Mouse (Mus musculus) forebrain, postnatal 0 days (tissue): ENCODE measurements around the gene Serpinb9. TPM values are rescaled to one million over a fixed set of nuclear protein-coding genes. Genes with fewer than 3 reads are reported as not detected.

ENCODE experiments used
- ATAC-seq: fragments of 200-750 bp; cut with Nextera tagmentation; 2 replicates; pipeline ENCODE4 v1.8.0; 2017; ENCODE audit warnings: mild to moderate bottlenecking, moderate library complexity
- DNase-seq: peaks from one replicate; pipeline ENCODE4 v3.0.0-alpha.2; 2015
- H3K27ac ChIP-seq: fragments of 300-500 bp; sonication (generic); 2 replicates; pipeline ENCODE4 v1.5.1; 2014; ENCODE audit warnings: low read depth, mild to moderate bottlenecking, antibody characterized with exemption, low read length, moderate library complexity, mixed read lengths
- H3K27me3 ChIP-seq: fragments of 300-500 bp; sonication (generic); 2 replicates; pipeline ENCODE4 v1.6.1; 2014; ENCODE audit warnings: mild to moderate bottlenecking, low read length, mixed read lengths; ENCODE audit not compliant: insufficient read depth
- H3K36me3 ChIP-seq: fragments of 300-500 bp; sonication (generic); 2 replicates; pipeline ENCODE4 v1.6.1; 2014; ENCODE audit warnings: mild to moderate bottlenecking, moderate library complexity; ENCODE audit not compliant: insufficient read depth
- H3K4me1 ChIP-seq: fragments of 300-500 bp; sonication (generic); 2 replicates; pipeline ENCODE4 v1.6.1; 2014; ENCODE audit warnings: antibody characterized with exemption; ENCODE audit not compliant: insufficient read depth
- H3K4me2 ChIP-seq: fragments of 300-500 bp; sonication (generic); 2 replicates; pipeline ENCODE4 v1.6.1; 2014; ENCODE audit warnings: low read depth, mild to moderate bottlenecking, moderate library complexity
- H3K4me3 ChIP-seq: fragments of 300-500 bp; sonication (generic); 2 replicates; pipeline ENCODE4 v1.5.1; 2014; ENCODE audit warnings: low read depth, low read length, mixed read lengths
- H3K9ac ChIP-seq: fragments of 300-500 bp; sonication (generic); 2 replicates; pipeline ENCODE4 v1.6.1; 2014; ENCODE audit warnings: mild to moderate bottlenecking
- H3K9me3 ChIP-seq: fragments of 300-500 bp; sonication (generic); 2 replicates; pipeline ENCODE4 v1.6.1; 2016; ENCODE audit warnings: low read length
- CTCF ChIP-seq: sonication (generic); IDR thresholded peaks from 2 replicates; pipeline ENCODE4 v1.5.1; 2016; ENCODE audit warnings: antibody characterized with exemption, control low read depth, low read depth
- WGBS: fragments of 180-500 bp; shearing (Covaris S2); extraction: QIAGEN DNeasy Blood & Tissue Kit; methylation state at CpG from one replicate; pipeline ENCODE4 v1.1.7; 2014; 5-methylcytosine and 5-hydroxymethylcytosine counted together
- polyA plus RNA-seq: library from polyadenylated mRNA; unstranded; fragments of >200 nt; fragmentation: Nextera tagmentation; extraction: Ambion mirVana; gene quantifications from 2 replicates; pipeline ENCODE4 v1.2.1, GENCODE M21; 2015
- total RNA-seq: library from RNA; depleted of rRNA; stranded (reverse); fragments of >200 nt; gene quantifications from 2 replicates; pipeline ENCODE4 v1.2.3, GENCODE M21; 2014

Serpinb9 gene
- total and polyA plus RNA-seq, 2 experiments from 2014 or later: 2.3 to 3.1 TPM

DNA sequence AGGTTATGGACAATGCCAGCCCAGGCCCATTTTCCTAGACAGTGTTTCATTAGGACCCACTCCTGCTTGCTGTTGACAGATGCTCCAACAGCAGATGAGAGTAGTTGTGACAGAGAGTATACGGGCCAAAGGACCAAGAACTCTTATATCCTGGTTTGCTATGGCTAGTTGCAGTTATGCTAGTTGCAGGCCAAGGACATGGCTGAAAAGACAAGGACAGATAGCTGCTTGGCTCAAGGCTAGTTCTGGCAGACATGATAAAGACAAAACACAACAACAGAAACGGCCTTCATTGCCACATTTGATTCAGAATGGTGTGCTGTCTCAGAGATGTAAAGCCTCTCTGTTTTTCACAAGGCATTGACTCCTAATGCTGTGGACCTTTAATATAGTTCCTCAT is 27.3 kb upstream of the Serpinb9 start:
- Histone ChIP-seq H3K4me3 (no peak overlapping the region), H3K4me2 (no peak overlapping the region), H3K4me1 (no peaks in the 10 kb centered on the region), H3K36me3 (no peaks in the 10 kb centered on the region), H3K27ac (no peak overlapping the region), H3K9ac (no peak overlapping the region), H3K9me3 (no peaks in the 10 kb centered on the region), H3K27me3 (no peaks in the 10 kb centered on the region)
- no peak for ATAC-seq
- TF ChIP-seq CTCF: no peak
- DNase-seq: no peak
- WGBS: 81% methylated on average over 2 of the region's 2 CpGs

- TF ChIP-seq CTCF: no peak
- WGBS: 87% methylated on average over 4 of the region's 4 CpGs
- H3K4me3 ChIP-seq: no peak overlapping the region
Observed at GRCm38 (mm10) chr13:32982556-32983042, 20.5 kb upstream of the Serpinb9 start.

DNA sequence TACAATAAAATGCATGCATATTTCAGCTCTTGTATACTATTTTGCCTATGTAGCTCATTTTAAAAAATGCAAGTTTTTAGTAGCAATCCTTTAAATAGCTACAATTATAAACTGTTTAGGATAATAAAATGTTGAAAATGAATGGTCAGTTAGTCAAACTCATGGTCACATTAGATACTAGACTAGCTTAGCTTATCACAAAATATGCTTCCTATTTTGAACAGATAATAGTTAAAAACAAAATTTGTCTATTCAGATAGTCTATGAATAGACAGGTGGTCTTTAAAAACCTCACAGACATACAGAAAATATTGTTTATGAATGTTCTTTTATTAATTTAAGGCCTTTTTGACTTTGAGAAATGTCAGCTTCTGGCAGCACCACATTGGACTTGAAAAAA is 16.8 kb upstream of the Serpinb9 start:
- DNase-seq (no peak), ATAC-seq (no peak)
- Histone ChIP-seq H3K4me2 (no peak overlapping the region), H3K9me3 (no peaks in the 10 kb centered on the region), H3K27ac (no peak overlapping the region), H3K4me3 (no peak overlapping the region), H3K9ac (no peak overlapping the region), H3K4me1 (no peaks in the 10 kb centered on the region), H3K27me3 (no peaks in the 10 kb centered on the region), H3K36me3 (no peaks in the 10 kb centered on the region)
- no peak for TF ChIP-seq CTCF

More at GRCm38 (mm10) chr13:32982556-32983042, 20.5 kb upstream of the Serpinb9 start:
- no peak overlapping the region for H3K27ac ChIP-seq
- H3K4me2 ChIP-seq: no peak overlapping the region
- ATAC-seq: no peak
- no peaks in the 10 kb centered on the region for H3K36me3 ChIP-seq
- DNase-seq: no peak
- no peaks in the 10 kb centered on the region for H3K9me3 ChIP-seq
- H3K4me1 ChIP-seq: no peaks in the 10 kb centered on the region
- H3K9ac ChIP-seq: no peak overlapping the region
- H3K27me3 ChIP-seq: no peaks in the 10 kb centered on the region

- H3K4me1 ChIP-seq: no peaks in the 10 kb centered on the region
- ATAC-seq (no peak), DNase-seq (no peak)
- H3K9ac ChIP-seq: no peak overlapping the region
- no peak for TF ChIP-seq CTCF
- H3K27ac ChIP-seq: no peak overlapping the region
- H3K27me3 ChIP-seq: no peaks in the 10 kb centered on the region
- WGBS: 88% methylated on average over 10 of the region's 10 CpGs
- H3K4me2 ChIP-seq: no peak overlapping the region
- H3K36me3 ChIP-seq: no peaks in the 10 kb centered on the region
- H3K4me3 ChIP-seq: no peak overlapping the region
- H3K9me3 ChIP-seq: no peaks in the 10 kb centered on the region
Observed at GRCm38 (mm10) chr13:32993152-32993893, 9.7 kb upstream of the Serpinb9 start.

- Histone ChIP-seq H3K27me3 (no peaks in the 10 kb centered on the region), H3K4me3 (no peak overlapping the region), H3K9ac (no peak overlapping the region), H3K4me2 (no peak overlapping the region), H3K36me3 (no peaks in the 10 kb centered on the region), H3K27ac (no peak overlapping the region), H3K4me1 (no peaks in the 10 kb centered on the region), H3K9me3 (no peaks in the 10 kb centered on the region)
- 86% methylated on average over 2 of the region's 2 CpGs for WGBS
- ATAC-seq (no peak), DNase-seq (no peak)
- no peak for TF ChIP-seq CTCF
Observed at GRCm38 (mm10) chr13:32993894-32994242, 9.2 kb upstream of the Serpinb9 start.

DNA sequence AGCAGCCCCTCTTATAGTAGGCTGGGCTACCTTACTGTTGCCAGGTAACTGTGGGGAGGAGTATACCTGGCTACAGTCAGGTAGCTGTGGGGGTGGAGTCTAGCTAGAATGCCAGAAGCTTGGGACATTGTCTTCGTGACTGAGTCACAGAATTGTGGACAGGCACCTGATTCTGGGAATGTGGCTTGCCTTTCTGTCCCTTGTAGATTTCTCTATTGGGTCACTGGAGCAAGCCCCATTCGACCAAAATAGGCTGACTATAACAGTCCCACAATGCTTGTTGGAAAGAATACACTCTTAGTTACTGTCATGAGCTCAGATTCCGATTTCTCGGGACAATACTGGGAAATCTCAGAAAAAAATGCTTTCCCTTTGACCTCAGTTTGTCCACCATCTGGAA is 8.0 kb upstream of the Serpinb9 start:
- no peak overlapping the region for H3K27ac ChIP-seq
- H3K4me1 ChIP-seq: no peaks in the 10 kb centered on the region
- no peak overlapping the region for H3K9ac ChIP-seq
- DNase-seq (no peak), ATAC-seq (no peak)
- H3K4me3 ChIP-seq: no peak overlapping the region
- TF ChIP-seq CTCF: no peak
- H3K9me3 ChIP-seq: no peaks in the 10 kb centered on the region
- no peaks in the 10 kb centered on the region for H3K27me3 ChIP-seq
- WGBS: 81% methylated on average over 4 of the region's 4 CpGs
- no peak overlapping the region for H3K4me2 ChIP-seq
- no peaks in the 10 kb centered on the region for H3K36me3 ChIP-seq

GRCm38 (mm10) chr13:33001341-33001740 is 1.7 kb upstream of the Serpinb9 start:
- Histone ChIP-seq H3K9ac (no peak overlapping the region), H3K27ac (no peak overlapping the region), H3K27me3 (no peaks in the 10 kb centered on the region), H3K4me2 (no peak overlapping the region), H3K4me1 (no peaks in the 10 kb centered on the region), H3K36me3 (no peaks in the 10 kb centered on the region), H3K9me3 (no peaks in the 10 kb centered on the region), H3K4me3 (no peak overlapping the region)
- DNase-seq (no peak), ATAC-seq (no peak)
- WGBS: 87% methylated on average over 5 of the region's 5 CpGs
- no peak for TF ChIP-seq CTCF
